Mouse (Mus musculus) telencephalon, adult 2 months (tissue): ENCODE results near the gene Ctsd.
A peak's percentile ranks its signal among the peaks of the same experiment; 100 is the strongest.

ENCODE experiments used
- DNase-seq: peaks from one replicate; pipeline ENCODE4 v3.0.0-alpha.2; 2011; ENCODE audit warnings: low read depth, low spot score

Ctsd gene

DNA sequence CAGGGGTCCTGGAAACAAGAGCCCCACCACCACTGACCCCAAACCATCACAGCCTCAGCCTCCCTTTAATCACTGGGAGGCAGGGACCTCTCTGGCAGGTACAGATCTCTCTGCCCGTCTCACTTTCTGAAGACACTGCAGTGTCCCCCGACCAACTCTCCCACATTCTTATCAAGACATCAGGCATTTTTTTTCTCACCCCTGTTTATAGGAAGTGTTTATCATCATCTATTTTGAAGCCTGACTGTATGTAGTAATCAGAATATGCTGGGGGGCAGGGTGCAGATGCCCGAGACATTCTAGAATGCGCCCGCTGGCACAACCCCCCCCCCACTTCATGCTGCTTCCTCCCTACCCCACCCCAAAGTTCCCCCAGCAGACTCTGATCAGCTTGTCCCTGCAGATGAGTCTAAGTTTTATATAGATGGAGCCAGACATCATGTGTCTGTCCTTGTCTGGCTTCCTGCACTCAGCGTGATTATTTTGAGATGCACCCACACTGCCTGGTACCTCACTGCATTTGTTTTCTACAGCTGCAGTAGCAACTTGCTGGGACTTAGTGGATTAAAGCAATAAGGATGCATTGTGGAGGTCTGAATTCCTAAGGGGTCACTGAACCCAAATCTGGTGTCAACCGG, 12.4 kb upstream of the Ctsd start:
- peak; percentile 58 for DNase-seq

- no peak for DNase-seq
Measured at GRCm38 (mm10) chr7:142399250-142399649, 11.4 kb upstream of the Ctsd start.

DNA sequence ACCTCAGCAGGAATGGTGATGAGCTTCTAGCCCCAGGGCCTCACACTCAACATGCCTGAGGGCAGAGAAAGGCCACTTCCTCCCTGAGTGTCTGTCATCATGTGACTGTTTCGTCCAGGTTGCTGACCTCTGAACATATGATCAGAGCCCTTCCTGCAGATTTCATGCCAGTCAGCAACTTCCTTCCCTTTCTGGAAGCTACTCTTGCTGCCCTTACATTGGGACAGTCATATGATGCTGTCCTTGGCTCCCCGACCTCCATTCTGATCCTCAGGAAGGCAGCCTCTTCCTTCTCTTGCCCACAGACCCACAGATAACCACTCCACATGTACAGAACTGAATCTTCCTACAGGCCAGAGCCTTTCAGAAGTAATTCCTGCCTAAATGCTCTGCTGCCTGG, 10.2 kb upstream of the Ctsd start:
- no peak for DNase-seq

GRCm38 (mm10) chr7:142396611-142397010, 8.8 kb upstream of the Ctsd start:
- no peak for DNase-seq

GRCm38 (mm10) chr7:142395472-142395871, 7.6 kb upstream of the Ctsd start:
- DNase-seq, result no peak

- DNase-seq, result no peak
Measured at GRCm38 (mm10) chr7:142394261-142395190, 6.7 kb upstream of the Ctsd start.

GRCm38 (mm10) chr7:142393191-142393590, 5.4 kb upstream of the Ctsd start:
- no peak for DNase-seq

DNA sequence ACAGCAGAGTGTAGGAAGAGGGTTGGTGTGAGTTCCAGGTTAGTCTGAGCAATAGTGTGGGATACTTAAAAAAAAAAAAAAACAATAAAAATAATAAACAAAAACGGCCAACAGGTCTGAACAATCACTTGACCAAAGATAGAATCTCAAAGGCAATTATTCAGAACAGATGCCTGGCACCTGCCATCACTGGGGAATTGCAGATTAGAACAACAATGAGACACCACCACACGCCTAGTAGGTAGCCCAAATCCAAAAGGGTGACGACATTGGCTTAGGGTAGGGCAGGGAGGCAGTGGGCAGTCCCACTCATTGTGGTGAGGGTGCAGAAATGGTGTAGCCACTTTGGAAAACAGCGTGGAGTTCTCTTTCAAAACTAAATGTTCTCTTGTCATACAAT, 3.8 kb upstream of the Ctsd start:
- DNase-seq, result no peak

DNA sequence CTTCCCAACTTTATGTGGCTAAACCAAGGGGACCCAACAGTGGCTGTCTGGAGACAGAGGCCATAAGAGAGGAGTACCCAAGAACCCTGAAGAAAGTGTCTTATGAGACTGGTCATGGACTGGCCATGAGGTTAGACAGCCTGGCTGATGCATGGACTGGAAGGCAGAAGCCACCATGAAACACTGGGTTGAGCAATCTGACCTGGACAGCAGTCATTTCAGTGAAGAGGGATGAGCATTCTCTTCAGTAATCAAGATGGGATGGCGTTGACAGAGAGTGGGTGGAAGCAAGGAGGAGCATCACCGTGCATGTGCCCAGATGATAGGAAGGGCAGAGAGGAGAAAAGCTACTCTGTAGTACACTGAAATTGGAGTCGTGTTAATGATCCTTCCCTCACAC, 3.3 kb upstream of the Ctsd start:
- DNase-seq, result no peak

- DNase-seq, result no peak
Measured at GRCm38 (mm10) chr7:142389961-142390650, 2.3 kb upstream of the Ctsd start.

DNA sequence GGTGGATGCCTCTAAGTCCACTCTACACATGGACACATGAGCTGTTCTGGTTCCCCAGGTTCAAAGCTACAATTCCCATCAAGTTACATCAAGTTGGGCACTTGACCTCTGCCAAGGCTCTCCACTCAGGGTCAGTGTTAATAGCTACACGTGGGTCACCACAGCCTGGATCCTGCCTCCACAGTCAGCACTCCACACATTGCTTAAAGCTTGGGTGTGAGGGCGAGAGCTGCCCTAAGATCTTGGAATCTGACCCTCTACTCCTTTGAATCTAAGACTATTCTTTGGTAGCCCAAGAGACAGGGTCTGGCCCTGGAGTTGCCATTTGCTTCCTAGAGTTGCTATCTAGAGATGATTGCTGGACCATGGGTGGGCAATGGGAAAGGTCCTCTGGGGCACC, 902 bp upstream of the Ctsd start:
- DNase-seq, result no peak

DNA sequence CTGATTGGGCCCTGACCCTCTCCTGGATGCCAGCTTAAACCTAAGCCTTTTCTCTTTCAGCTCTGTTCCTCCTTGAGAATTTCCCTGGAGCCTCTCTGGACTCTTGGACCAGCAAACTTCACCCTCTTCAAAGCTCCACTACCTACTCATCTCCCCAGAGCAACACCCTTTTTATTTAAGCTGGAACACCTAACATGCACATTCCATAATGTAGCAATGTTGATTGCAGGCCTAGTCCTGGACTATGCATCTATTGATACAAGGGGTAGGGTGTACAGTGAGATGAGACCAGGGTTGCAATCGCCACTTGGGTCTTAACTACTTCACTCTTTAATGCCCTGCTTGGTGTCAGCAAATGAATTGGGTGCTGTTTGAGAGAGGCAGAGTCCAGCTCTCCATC, 360 bp upstream of the Ctsd start:
- no peak for DNase-seq

DNA sequence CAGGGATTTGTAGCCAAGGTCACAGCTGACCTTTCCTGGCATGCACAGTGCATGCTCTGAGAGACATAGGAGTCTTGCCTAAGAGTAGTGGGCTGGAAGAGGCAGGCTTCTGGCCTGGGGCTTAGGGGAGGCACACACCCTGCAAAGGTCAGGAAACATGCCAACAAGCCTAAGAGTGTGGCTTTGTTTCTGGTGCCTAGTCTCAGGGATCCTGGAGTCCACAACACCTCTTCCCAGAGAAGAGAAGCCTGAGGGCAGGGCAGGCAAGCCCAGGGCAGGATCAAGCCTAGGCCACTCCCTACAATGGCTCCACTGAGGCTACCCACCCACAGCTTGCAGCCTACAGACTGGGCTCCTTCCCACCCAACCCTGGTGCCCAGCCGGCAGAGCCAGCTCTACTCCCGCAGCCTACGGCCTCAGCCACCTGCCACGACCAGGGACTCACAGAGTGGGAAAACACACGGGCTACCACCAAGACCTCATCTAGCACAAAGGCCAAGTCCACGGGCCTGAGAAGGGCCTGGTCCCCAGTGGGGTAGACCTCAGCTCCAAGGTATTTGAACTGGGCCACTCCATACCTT, 1.1 kb downstream of the Ctsd start:
- no peak for DNase-seq

- no peak for DNase-seq
Measured at GRCm38 (mm10) chr7:142385742-142386403, 2.0 kb downstream of the Ctsd start.

DNA sequence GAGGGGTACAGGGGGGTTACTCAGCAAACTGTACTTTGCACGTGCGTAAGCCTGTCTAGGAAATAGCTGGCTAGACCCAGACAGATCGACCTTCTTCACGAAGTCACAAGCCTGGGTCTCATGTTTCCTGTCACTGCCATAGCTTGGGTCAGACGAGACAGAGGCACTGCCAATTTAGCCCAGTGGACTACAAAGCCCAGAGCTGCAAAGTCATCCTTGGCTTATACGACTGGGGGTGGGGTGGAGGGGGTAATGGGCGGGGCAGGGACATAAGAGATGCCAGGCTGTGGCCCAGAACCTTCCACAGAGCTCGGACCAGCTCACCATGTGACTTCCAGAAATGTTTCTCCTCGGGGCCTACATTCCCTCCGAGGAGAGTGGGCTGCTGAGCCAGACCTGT, 3.5 kb downstream of the Ctsd start:
- DNase-seq, result no peak

GRCm38 (mm10) chr7:142382567-142382966, 5.3 kb downstream of the Ctsd start, which contains the start of gene Gm49369:
TSS of gene Gm49369 (minus strand) at chr7:142382667.
- no peak for DNase-seq

DNA sequence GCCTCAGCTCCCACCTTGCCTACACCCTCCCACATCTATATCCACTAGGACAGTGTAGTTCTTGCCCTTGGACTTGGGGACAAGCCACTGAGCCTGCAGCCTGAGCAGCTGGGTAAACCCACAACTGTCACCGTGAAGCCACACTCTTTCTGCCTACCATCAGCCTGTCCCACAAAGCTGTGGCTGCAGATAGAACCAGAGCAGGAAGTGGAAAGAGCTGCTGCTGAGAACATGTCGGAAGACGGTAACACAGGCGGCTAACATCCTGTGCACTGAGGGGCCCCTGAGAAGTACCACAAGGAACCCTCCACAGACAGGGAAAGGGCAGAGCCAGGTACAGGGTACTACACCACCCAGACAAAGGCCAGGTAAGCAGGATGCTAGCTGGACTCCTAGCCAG, 6.7 kb downstream of the Ctsd start:
- DNase-seq, result no peak

- no peak for DNase-seq
Measured at GRCm38 (mm10) chr7:142379186-142379585, 8.7 kb downstream of the Ctsd start.

DNA sequence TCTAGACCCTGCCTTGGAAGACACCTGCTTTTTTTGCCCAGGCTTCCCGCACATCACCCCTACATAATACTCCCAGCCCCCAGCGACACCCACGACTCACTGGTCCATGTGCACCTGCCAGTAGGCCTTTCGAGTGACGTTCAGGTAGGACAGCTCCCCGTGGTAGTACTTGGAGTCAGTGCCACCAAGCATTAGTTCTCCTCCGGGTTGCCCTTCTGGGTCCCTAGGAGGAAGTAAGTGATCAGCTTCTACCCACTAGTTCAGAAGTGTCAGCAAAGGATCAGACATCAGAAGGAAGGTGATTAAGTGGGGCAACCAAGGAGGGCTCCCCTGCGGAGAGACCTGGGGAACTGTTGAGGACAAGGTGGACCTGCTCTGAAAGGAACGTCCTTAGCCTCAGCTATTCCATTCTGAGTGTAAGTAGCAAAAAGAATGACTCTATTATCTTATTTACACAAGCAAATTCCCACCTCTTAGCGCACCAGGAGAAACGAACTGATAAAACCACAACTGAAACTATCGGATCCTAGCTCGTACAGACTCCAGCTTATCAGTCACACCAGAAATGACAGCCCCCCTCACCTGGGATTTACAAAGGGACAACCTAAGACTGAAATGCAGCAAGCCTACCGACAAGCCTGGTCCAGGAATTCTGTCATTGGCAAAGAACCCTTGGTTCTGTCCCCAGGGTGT, 10.5 kb downstream of the Ctsd start:
- DNase-seq, result no peak

GRCm38 (mm10) chr7:142376096-142376495, 11.7 kb downstream of the Ctsd start:
- DNase-seq, result no peak

DNA sequence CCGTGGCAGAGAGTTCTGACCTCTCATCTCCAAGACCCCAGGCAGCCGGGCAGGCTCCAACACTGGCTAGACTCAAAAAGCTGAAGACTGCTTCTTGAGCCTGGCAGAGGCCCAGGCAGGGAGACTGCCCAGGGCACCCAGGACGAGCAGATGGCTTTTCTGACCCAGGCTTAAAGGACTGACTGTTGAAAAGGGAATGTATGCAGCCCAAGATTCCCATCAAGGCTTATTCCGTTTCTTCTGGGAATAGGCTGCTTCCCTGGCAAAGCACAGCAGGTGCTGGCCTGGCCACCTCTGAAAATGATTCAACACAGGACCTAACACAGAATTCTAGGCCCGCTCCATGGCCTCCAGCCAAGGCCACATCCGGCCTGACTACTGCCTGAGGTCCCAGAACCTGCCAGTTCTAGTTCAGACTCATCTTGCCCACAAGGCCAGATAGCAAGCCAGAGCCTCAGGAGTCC, 12.5 kb downstream of the Ctsd start:
- DNase-seq, result no peak
